ENCODE assay signal across 8 mouse cellular contexts in the genomic region with DNA sequence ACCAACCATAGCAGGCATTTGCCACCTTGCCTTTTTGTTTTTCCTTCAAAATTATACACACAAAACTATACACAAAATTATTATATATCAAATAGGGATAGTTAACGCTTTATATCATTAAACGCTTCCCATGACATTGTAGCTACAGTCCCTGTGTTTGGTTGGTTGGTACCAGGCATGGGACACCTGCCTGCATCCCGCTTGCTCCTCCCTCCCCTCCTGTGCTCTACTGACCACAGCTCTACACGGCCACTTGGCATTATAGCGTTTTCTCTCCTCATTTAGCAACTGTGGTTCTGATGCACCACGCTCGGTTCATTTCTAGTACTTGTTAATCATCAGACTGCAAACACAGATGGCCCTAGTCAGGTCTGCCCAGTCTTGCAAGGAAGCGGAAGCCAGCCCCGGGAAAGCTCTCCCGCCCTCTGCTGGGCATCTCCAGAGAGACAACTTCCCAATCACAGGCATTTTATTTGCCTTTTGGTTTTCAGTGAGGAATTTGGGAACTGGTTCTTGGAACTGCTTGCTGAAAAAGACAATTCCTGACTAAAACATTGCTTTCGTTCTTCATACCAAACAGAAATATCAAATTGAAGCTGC. TPM values are rescaled to one million over a fixed set of nuclear protein-coding genes. Genes with fewer than 3 reads are reported as not detected.
DNase-seq lines count a peak whose midpoint lies in the region; ATAC-seq and TF ChIP-seq lines count a peak whose summit lies in the region.

No protein-coding gene starts in this region.

- TF ChIP-seq EP300 in ES-Bruce4 (IDR thresholded peaks at IDR 0.05; ENCODE audit: insufficient read depth, low read depth, low read length) = no peak

- peak; percentile 30 for DNase-seq in c-Kit-positive CD71-positive TER-119-positive erythroid progenitor cells, embryonic 14.5 days (ENCODE audit: low spot score)
- DNase-seq in forebrain, embryonic 11.5 days (ENCODE audit: low spot score) = peak; percentile 85
- peak; percentile 89 to 91 for DNase-seq in kidney, postnatal 4 days
- peak; percentile 75 to 82 for DNase-seq in lung, adult 18-20 months
- peak; percentile 25 for DNase-seq in testis, postnatal 14 days (ENCODE audit: low spot score)

- H3K4me2 ChIP-seq in forebrain, embryonic 11.5 days (ENCODE audit: low read depth, low read length, severe bottlenecking) = no peak overlapping the region
- H3K4me2 ChIP-seq in heart, embryonic 16.5 days (ENCODE audit: low read depth, low read length) = peak overlapping the region; percentile 43; the same call in 1 of the 2 replicates

- no peaks in the 10 kb centered on the region for H3K27me3 ChIP-seq in ES-Bruce4 (ENCODE audit: control insufficient read depth, insufficient read depth, low read length, poor library complexity, severe bottlenecking)
- H3K27me3 ChIP-seq in forebrain, embryonic 11.5 days (ENCODE audit: control insufficient read depth, insufficient read depth, low read length) = no peaks in the 10 kb centered on the region
- H3K27me3 ChIP-seq in heart, embryonic 16.5 days (ENCODE audit: control insufficient read depth, insufficient read depth, low read length) = no peaks in the 10 kb centered on the region

- no peaks in the 10 kb centered on the region for H3K4me1 ChIP-seq in ES-Bruce4 (ENCODE audit: control insufficient read depth, insufficient read depth, low read length)
- H3K4me1 ChIP-seq in forebrain, embryonic 11.5 days (replicated peaks; ENCODE audit: control insufficient read depth, insufficient read depth, low read length) = no peaks in the 10 kb centered on the region
- peaks cover 6% of the 10 kb centered on the region; the same call in 1 of the 2 replicates for H3K4me1 ChIP-seq in heart, embryonic 16.5 days (ENCODE audit: control insufficient read depth, insufficient read depth, low read length)
- H3K4me1 ChIP-seq in olfactory bulb, adult 2 months (ENCODE audit: control insufficient read depth, insufficient read depth, low read length) = peaks cover 3% of the 10 kb centered on the region

- no peak overlapping the region for H3K27ac ChIP-seq in ES-Bruce4 (ENCODE audit: insufficient read depth, low read length)
- no peak overlapping the region for H3K27ac ChIP-seq in forebrain, embryonic 11.5 days (ENCODE audit: low read depth, low read length)
- H3K27ac ChIP-seq in heart, embryonic 16.5 days (ENCODE audit: low read length) = no peak overlapping the region
- peak overlapping the region; percentile 63; the same call in 1 of the 2 replicates for H3K27ac ChIP-seq in olfactory bulb, adult 2 months (ENCODE audit: insufficient read depth, low read depth, low read length)

- 49% methylated on average over 11 of the region's 11 CpGs for WGBS in forebrain, embryonic 11.5 days
- WGBS in heart, embryonic 16.5 days = 36% methylated on average over 11 of the region's 11 CpGs
- WGBS in olfactory bulb, adult 2 months = 30% methylated on average over 11 of the region's 11 CpGs

- no peaks in the 10 kb centered on the region for H3K36me3 ChIP-seq in ES-Bruce4 (ENCODE audit: control insufficient read depth, insufficient read depth, low read length, poor library complexity, severe bottlenecking)
- no peaks in the 10 kb centered on the region for H3K36me3 ChIP-seq in forebrain, embryonic 11.5 days (ENCODE audit: control insufficient read depth, insufficient read depth, low read length)
- no peaks in the 10 kb centered on the region for H3K36me3 ChIP-seq in heart, embryonic 16.5 days (ENCODE audit: control insufficient read depth, insufficient read depth)

- no peaks in the 10 kb centered on the region for H3K9me3 ChIP-seq in ES-Bruce4 (replicated peaks; ENCODE audit: control insufficient read depth, insufficient read depth, low read length, poor library complexity, severe bottlenecking)
- no peaks in the 10 kb centered on the region for H3K9me3 ChIP-seq in forebrain, embryonic 11.5 days (ENCODE audit: control insufficient read depth, low read length)
- H3K9me3 ChIP-seq in heart, embryonic 16.5 days (replicated peaks; ENCODE audit: control insufficient read depth, low read length) = no peaks in the 10 kb centered on the region

- H3K9ac ChIP-seq in ES-Bruce4 (ENCODE audit: low read depth, poor library complexity, severe bottlenecking) = no peak overlapping the region
- no peak overlapping the region for H3K9ac ChIP-seq in forebrain, embryonic 11.5 days (ENCODE audit: low read length)
- H3K9ac ChIP-seq in heart, embryonic 16.5 days (ENCODE audit: low read length) = no peak overlapping the region

- TF ChIP-seq POLR2A in ES-Bruce4 (IDR thresholded peaks at IDR 0.05; ENCODE audit: insufficient read depth, low read length) = no peak
- TF ChIP-seq POLR2A in olfactory bulb, adult 2 months (IDR thresholded peaks at IDR 0.05; ENCODE audit: insufficient read depth, low read depth, low read length) = no peak

- peak; percentile 82 for TF ChIP-seq CTCF in ES-Bruce4 (IDR thresholded peaks at IDR 0.05; ENCODE audit: low read depth, low read length)
- TF ChIP-seq CTCF in olfactory bulb, adult 2 months (IDR thresholded peaks at IDR 0.05; ENCODE audit: insufficient read depth, low read depth, low read length) = peak; percentile 74

- ATAC-seq in forebrain, embryonic 11.5 days (replicated peaks; ENCODE audit: low FRiP score) = no peak
- 0 out of 2 replicates have a peak, but pooled peaks have one; percentile 28 for ATAC-seq in heart, embryonic 16.5 days (replicated peaks; ENCODE audit: extremely low read depth, insufficient read depth, low FRiP score)

- peak overlapping the region; percentile 68 for H3K4me3 ChIP-seq in ES-Bruce4 (ENCODE audit: low read depth, low read length)
- no peak overlapping the region for H3K4me3 ChIP-seq in forebrain, embryonic 11.5 days (ENCODE audit: low read depth, low read length)
- H3K4me3 ChIP-seq in heart, embryonic 16.5 days (ENCODE audit: low read length) = no peak overlapping the region
- H3K4me3 ChIP-seq in olfactory bulb, adult 2 months (ENCODE audit: insufficient read depth, low read depth, low read length) = peak overlapping the region; percentile 26; the same call in 1 of the 2 replicates

RNA-seq across cellular contexts. Expression of gene Dcaf17, which starts 15.5 kb away (rescaled TPM):
- polyA plus RNA-seq in ES-Bruce4 (2011; ENCODE audit: insufficient read depth, insufficient read length, low read depth, missing spikeins) = 52.8 and 54.0 TPM in 2 replicates
- 38.2 and 43.6 TPM in 2 replicates for polyA plus RNA-seq in forebrain, embryonic 11.5 days (2014; fragmentation: Nextera tagmentation; extraction: Ambion mirVana)
- polyA plus RNA-seq in heart, embryonic 16.5 days (2015; fragmentation: Nextera tagmentation; extraction: Ambion mirVana) = 19.9 and 21.5 TPM in 2 replicates
- not detected in 2 replicates for polyA plus RNA-seq in olfactory bulb, adult 2 months (2012; ENCODE audit: insufficient read depth, insufficient read length, low replicate concordance, missing spikeins)

RNA-seq across cellular contexts. Expression of gene Mettl8, which starts 15.8 kb away (rescaled TPM):
- 18.1 and 21.1 TPM in 2 replicates for polyA plus RNA-seq in ES-Bruce4 (2011; ENCODE audit: insufficient read depth, insufficient read length, low read depth, missing spikeins)
- 19.8 and 24.3 TPM in 2 replicates for polyA plus RNA-seq in forebrain, embryonic 11.5 days (2014; fragmentation: Nextera tagmentation; extraction: Ambion mirVana)
- 10.1 and 15.1 TPM in 2 replicates for polyA plus RNA-seq in heart, embryonic 16.5 days (2015; fragmentation: Nextera tagmentation; extraction: Ambion mirVana)
- polyA plus RNA-seq in olfactory bulb, adult 2 months (2012; ENCODE audit: insufficient read depth, insufficient read length, low replicate concordance, missing spikeins) = not detected in 2 replicates

Comparison
In these comparisons a context has a peak if more than half of its experiments do, and no peak if none do; other contexts are left out.
1. H3K4me3 ChIP-seq: peak in ES-Bruce4 (single experiment) and olfactory bulb, adult 2 months (single experiment); none in forebrain, embryonic 11.5 days (single experiment) and heart, embryonic 16.5 days (single experiment).
2. DNase-seq: peak in every context shown above with its lines; median percentile 90 in kidney, postnatal 4 days; 85 in forebrain, embryonic 11.5 days; 78 in lung, adult 18-20 months; 30 in c-Kit-positive CD71-positive TER-119-positive erythroid progenitor cells, embryonic 14.5 days; 25 in testis, postnatal 14 days.
3. RNA of gene Dcaf17, which starts 15.5 kb away (polyA plus RNA-seq): 52.8 to 54.0 TPM in ES-Bruce4, 38.2 to 43.6 TPM in forebrain, embryonic 11.5 days and 19.9 to 21.5 TPM in heart, embryonic 16.5 days; not detected in olfactory bulb, adult 2 months; every median in the first group is over 10 times any median in the second.